ENCODE assay signal across 8 mouse cellular contexts in the genomic region with DNA sequence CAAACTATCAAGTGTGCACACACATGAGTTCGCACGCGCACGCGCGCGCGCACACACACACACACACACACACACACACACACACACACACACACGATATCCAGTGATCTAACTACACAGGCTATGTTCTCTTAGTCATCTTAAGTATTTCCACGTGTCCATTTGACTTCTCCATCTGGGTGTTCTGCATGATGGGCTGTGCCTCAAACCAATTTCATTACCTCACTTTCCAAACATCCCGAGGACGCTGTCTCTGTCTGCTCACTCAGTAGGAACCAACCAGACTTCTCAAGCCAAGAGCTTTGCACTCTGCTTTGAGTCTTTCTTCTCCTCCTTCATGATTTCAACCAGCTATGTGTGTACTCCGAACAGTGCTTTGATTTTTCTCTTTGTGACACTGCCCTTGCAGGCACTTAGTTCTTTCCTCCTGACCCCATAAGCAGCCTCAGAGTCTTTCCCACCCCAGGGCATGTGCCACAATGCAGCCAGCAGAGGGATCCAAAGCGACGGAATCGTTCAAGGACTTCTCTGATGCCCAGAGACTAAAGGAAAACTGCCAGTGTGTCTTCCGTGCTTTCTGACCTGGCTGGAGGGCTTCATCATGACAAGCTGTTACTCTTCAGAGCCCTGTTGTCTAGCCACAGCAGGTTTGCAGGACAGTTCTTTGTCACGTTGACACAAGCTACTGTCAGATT.
DNase-seq lines count a peak whose midpoint lies in the region.

No protein-coding gene starts in this region.

- peak; percentile 37 for DNase-seq in right cerebral cortex, postnatal 14 days
- DNase-seq in right cerebral cortex, postnatal 36 days (ENCODE audit: low spot score in 2 of 2) = no peak
- peak; percentile 35 for DNase-seq in cerebellum, adult 9-10 months
- DNase-seq in gastrocnemius, postnatal 25 days = peak; percentile 41
- DNase-seq in kidney, adult 18-20 months = peak; percentile 48
- peak; percentile 82 for DNase-seq in lung, postnatal 10 days
- no peak for DNase-seq in spleen, postnatal 36 days (ENCODE audit: low spot score in 2 of 2)
- DNase-seq in left cerebral cortex, adult 11 months (ENCODE audit: low spot score) = no peak

Comparison
In these comparisons a context has a peak if more than half of its experiments do, and no peak if none do; other contexts are left out.
1. DNase-seq: peak in right cerebral cortex, postnatal 14 days (single experiment), cerebellum, adult 9-10 months (single experiment), gastrocnemius, postnatal 25 days (single experiment), kidney, adult 18-20 months (single experiment) and lung, postnatal 10 days (single experiment); none in right cerebral cortex, postnatal 36 days (0 of 2), spleen, postnatal 36 days (0 of 2) and left cerebral cortex, adult 11 months (single experiment).